Mouse (Mus musculus) cerebellum, adult 9-11 months (tissue): ENCODE measurements around the gene Ovol2.

Experiments
- DNase-seq: peaks from one replicate; pipeline ENCODE4 v3.0.0; 2022

Ovol2 gene

GRCm38 (mm10) chr2:144265916-144266683, 65.8 kb downstream of the Ovol2 start:
- DNase-seq = no peak

GRCm38 (mm10) chr2:144265120-144265488, 66.8 kb downstream of the Ovol2 start:
- DNase-seq = no peak

GRCm38 (mm10) chr2:144264398-144265119, 67.4 kb downstream of the Ovol2 start:
- no peak for DNase-seq

- DNase-seq = no peak
Observed at GRCm38 (mm10) chr2:144262837-144263236, 69.1 kb downstream of the Ovol2 start.
